Mouse (Mus musculus): Measurements from ENCODE around the gene Lrrc8a. TPM values are rescaled to one million over a fixed set of nuclear protein-coding genes. Genes with fewer than 3 reads are reported as not detected.

Lrrc8a gene
- 32.4 and 35.3 TPM in 2 replicates for polyA plus RNA-seq (2012; rRNA removed)

GRCm38 (mm10) chr2:30237199-30237880 lies at the start of gene Lrrc8a:
Lrrc8a (plus strand) TSS chr2:30237715.
- peaks cover 8% of the 10 kb centered on the region for H3K4me1 ChIP-seq (ENCODE audit: control insufficient read depth, insufficient read depth, low read length)
- TF ChIP-seq CTCF (IDR thresholded peaks at IDR 0.05; ENCODE audit: extremely low read depth, insufficient read depth, low read length) (no peak), POLR2A (IDR thresholded peaks at IDR 0.05; ENCODE audit: extremely low read depth, insufficient read depth, low read length) (peak; percentile 68)
- peak within 1 kb of the TSS; percentile 93 for H3K4me3 ChIP-seq (ENCODE audit: insufficient read depth, low read length)
- H3K27ac ChIP-seq (ENCODE audit: insufficient read depth, low read length): peak within 1 kb of the TSS; percentile 81

- no peak overlapping the region for H3K4me3 ChIP-seq (ENCODE audit: insufficient read depth, low read length)
- H3K4me1 ChIP-seq (ENCODE audit: control insufficient read depth, insufficient read depth, low read length): no peaks in the 10 kb centered on the region
- H3K27ac ChIP-seq (ENCODE audit: insufficient read depth, low read length): no peak overlapping the region
- no peak for TF ChIP-seq POLR2A (IDR thresholded peaks at IDR 0.05; ENCODE audit: extremely low read depth, insufficient read depth, low read length)
- no peak for TF ChIP-seq CTCF (IDR thresholded peaks at IDR 0.05; ENCODE audit: extremely low read depth, insufficient read depth, low read length)
Measured at GRCm38 (mm10) chr2:30191790-30192580, 45.5 kb upstream of the Lrrc8a start.

GRCm38 (mm10) chr2:30194656-30195055 lies 42.9 kb upstream of the Lrrc8a start:
- H3K27ac ChIP-seq (ENCODE audit: insufficient read depth, low read length): no peak overlapping the region
- H3K4me1 ChIP-seq (ENCODE audit: control insufficient read depth, insufficient read depth, low read length): no peaks in the 10 kb centered on the region
- H3K4me3 ChIP-seq (ENCODE audit: insufficient read depth, low read length): no peak overlapping the region
- TF ChIP-seq POLR2A (IDR thresholded peaks at IDR 0.05; ENCODE audit: extremely low read depth, insufficient read depth, low read length) (no peak), CTCF (IDR thresholded peaks at IDR 0.05; ENCODE audit: extremely low read depth, insufficient read depth, low read length) (no peak)

GRCm38 (mm10) chr2:30198021-30198420 lies 39.5 kb upstream of the Lrrc8a start:
- Histone ChIP-seq H3K27ac (ENCODE audit: insufficient read depth, low read length) (no peak overlapping the region), H3K4me3 (ENCODE audit: insufficient read depth, low read length) (no peak overlapping the region), H3K4me1 (ENCODE audit: control insufficient read depth, insufficient read depth, low read length) (no peaks in the 10 kb centered on the region)
- no peak for TF ChIP-seq POLR2A (IDR thresholded peaks at IDR 0.05; ENCODE audit: extremely low read depth, insufficient read depth, low read length)
- TF ChIP-seq CTCF (IDR thresholded peaks at IDR 0.05; ENCODE audit: extremely low read depth, insufficient read depth, low read length): no peak

- H3K4me1 ChIP-seq (ENCODE audit: control insufficient read depth, insufficient read depth, low read length): no peaks in the 10 kb centered on the region
- H3K27ac ChIP-seq (ENCODE audit: insufficient read depth, low read length): no peak overlapping the region
- H3K4me3 ChIP-seq (ENCODE audit: insufficient read depth, low read length): no peak overlapping the region
- TF ChIP-seq CTCF (IDR thresholded peaks at IDR 0.05; ENCODE audit: extremely low read depth, insufficient read depth, low read length) (no peak), POLR2A (IDR thresholded peaks at IDR 0.05; ENCODE audit: extremely low read depth, insufficient read depth, low read length) (no peak)
Measured at GRCm38 (mm10) chr2:30199984-30200383, 37.5 kb upstream of the Lrrc8a start.

GRCm38 (mm10) chr2:30200388-30200925 lies 37.1 kb upstream of the Lrrc8a start:
- Histone ChIP-seq H3K4me1 (ENCODE audit: control insufficient read depth, insufficient read depth, low read length) (no peaks in the 10 kb centered on the region), H3K27ac (ENCODE audit: insufficient read depth, low read length) (no peak overlapping the region), H3K4me3 (ENCODE audit: insufficient read depth, low read length) (no peak overlapping the region)
- no peak for TF ChIP-seq CTCF (IDR thresholded peaks at IDR 0.05; ENCODE audit: extremely low read depth, insufficient read depth, low read length)
- no peak for TF ChIP-seq POLR2A (IDR thresholded peaks at IDR 0.05; ENCODE audit: extremely low read depth, insufficient read depth, low read length)

GRCm38 (mm10) chr2:30203439-30203838 lies 34.1 kb upstream of the Lrrc8a start:
- Histone ChIP-seq H3K27ac (ENCODE audit: insufficient read depth, low read length) (no peak overlapping the region), H3K4me1 (ENCODE audit: control insufficient read depth, insufficient read depth, low read length) (no peaks in the 10 kb centered on the region), H3K4me3 (ENCODE audit: insufficient read depth, low read length) (no peak overlapping the region)
- TF ChIP-seq CTCF (IDR thresholded peaks at IDR 0.05; ENCODE audit: extremely low read depth, insufficient read depth, low read length) (peak; percentile 28; the same call in 1 of the 2 replicates), POLR2A (IDR thresholded peaks at IDR 0.05; ENCODE audit: extremely low read depth, insufficient read depth, low read length) (no peak)

GRCm38 (mm10) chr2:30205255-30205628 lies 32.3 kb upstream of the Lrrc8a start:
- no peak for TF ChIP-seq POLR2A (IDR thresholded peaks at IDR 0.05; ENCODE audit: extremely low read depth, insufficient read depth, low read length)
- no peak for TF ChIP-seq CTCF (IDR thresholded peaks at IDR 0.05; ENCODE audit: extremely low read depth, insufficient read depth, low read length)
- Histone ChIP-seq H3K4me1 (ENCODE audit: control insufficient read depth, insufficient read depth, low read length) (no peaks in the 10 kb centered on the region), H3K27ac (ENCODE audit: insufficient read depth, low read length) (0 out of 2 replicates have a peak overlapping the region, but pooled peaks have one; percentile 5), H3K4me3 (ENCODE audit: insufficient read depth, low read length) (peak overlapping the region; percentile 63)

- Histone ChIP-seq H3K4me3 (ENCODE audit: insufficient read depth, low read length) (peak within 1 kb of the TSS; percentile 63), H3K27ac (ENCODE audit: insufficient read depth, low read length) (0 out of 2 replicates have a peak within 1 kb of the TSS, but pooled peaks have one; percentile 5), H3K4me1 (ENCODE audit: control insufficient read depth, insufficient read depth, low read length) (no peaks in the 10 kb centered on the region)
- TF ChIP-seq CTCF (IDR thresholded peaks at IDR 0.05; ENCODE audit: extremely low read depth, insufficient read depth, low read length) (no peak), POLR2A (IDR thresholded peaks at IDR 0.05; ENCODE audit: extremely low read depth, insufficient read depth, low read length) (peak; percentile 96)
Measured at GRCm38 (mm10) chr2:30205629-30206357, 31.7 kb upstream of the Lrrc8a start, which contains the start of gene Kyat1. Kyat1 (minus strand) TSS chr2:30205847.

All from cortical plate, adult 2 months (tissue).